Mouse (Mus musculus) heart, postnatal 0 days (tissue): Measurements from ENCODE around the gene Ankrd12.

Experiments used
- CTCF ChIP-seq: IDR thresholded peaks from 2 replicates; pipeline ENCODE4 v1.5.1; 2016; ENCODE audit warnings: antibody characterized with exemption, control low read depth, low read depth
- EP300 ChIP-seq: IDR thresholded peaks from 2 replicates; pipeline ENCODE4 v1.6.1; 2016; ENCODE audit warnings: antibody characterized with exemption, low read depth

DNA sequence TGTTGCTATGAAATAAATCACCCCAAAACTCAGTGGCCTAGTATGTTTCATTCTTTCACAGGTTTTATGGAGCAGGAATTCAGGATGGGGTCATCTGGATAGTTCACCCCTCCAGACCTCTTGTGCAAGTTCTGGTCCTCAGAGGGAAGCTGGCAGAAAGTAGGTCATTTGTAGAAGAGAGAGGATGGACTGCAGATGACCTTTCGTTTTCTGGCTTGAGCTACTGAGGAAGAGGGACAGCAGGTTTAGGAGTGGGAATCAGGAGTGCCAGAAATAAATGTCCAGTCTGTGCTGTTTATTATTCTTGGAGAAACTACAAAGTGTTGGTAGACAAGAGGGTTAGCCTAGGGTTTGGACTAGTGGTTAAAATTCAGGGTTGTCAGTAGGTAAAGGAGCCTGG, 118.5 kb downstream of the Ankrd12 start:
- TF ChIP-seq EP300 (no peak), CTCF (no peak)
